Mouse (Mus musculus): Measurements from ENCODE around the gene Ccdc148. TPM values are rescaled to one million over a fixed set of nuclear protein-coding genes. Genes with fewer than 3 reads are reported as not detected.

Ccdc148 gene
- polyA plus RNA-seq, 1 experiment, result 0.27 TPM

DNA sequence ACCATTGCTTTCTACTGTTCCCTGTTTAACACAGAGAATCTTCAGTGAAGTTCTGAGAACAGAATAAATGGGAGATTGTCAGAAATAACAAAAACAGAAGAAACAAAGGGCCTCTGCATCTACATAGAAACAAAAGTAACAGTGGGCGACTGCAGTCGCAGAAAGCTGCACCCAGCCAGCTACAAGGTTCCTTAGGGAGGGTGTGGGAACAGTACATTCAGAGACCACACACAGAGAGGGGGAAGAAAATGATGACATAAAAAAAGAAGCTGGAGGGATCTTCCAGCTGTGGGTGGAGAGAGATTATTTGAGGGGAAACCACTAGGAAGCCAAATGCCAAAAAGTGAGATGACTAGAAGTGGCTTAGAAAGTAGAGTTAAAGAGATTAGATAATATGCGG is 280.6 kb downstream of the Ccdc148 start:
- TF ChIP-seq POLR2A (IDR thresholded peaks at IDR 0.05; ENCODE audit: borderline replicate concordance, low read depth, low read length), result no peak
- TF ChIP-seq CTCF (IDR thresholded peaks at IDR 0.05; ENCODE audit: low read depth, low read length), result no peak
- H3K4me3 ChIP-seq (ENCODE audit: insufficient read depth, low read length), result no peak overlapping the region
- no peaks in the 10 kb centered on the region for H3K4me1 ChIP-seq (ENCODE audit: control insufficient read depth, insufficient read depth, low read length)
- H3K27ac ChIP-seq (ENCODE audit: insufficient read depth, low read depth, low read length), result no peak overlapping the region

DNA sequence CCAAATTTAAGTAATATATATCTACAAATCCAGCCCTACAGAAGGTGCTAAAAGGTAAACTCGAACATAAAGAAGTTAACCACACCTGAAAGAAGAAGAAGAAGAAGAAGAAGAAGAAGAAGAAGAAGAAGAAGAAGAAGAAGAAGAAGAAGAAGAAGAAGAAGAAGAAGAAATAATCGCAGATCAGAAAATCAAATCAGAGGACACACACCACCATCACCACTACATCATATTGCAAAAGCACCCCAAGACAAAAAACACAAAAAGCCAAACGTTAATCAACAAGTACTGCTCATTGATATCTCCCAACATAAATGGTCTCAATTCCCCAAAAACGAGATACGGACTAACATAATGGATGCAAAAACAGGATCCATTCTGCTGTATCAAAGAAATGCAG is 301.3 kb downstream of the Ccdc148 start, which contains the start of gene Gm11099:
Gene Gm11099, plus strand, starts transcription at position 301 of the 400 bp plus-strand sequence.
- H3K4me3 ChIP-seq (ENCODE audit: insufficient read depth, low read length), result no peak within 1 kb of the TSS
- no peak within 1 kb of the TSS for H3K27ac ChIP-seq (ENCODE audit: insufficient read depth, low read depth, low read length)
- TF ChIP-seq POLR2A (IDR thresholded peaks at IDR 0.05; ENCODE audit: borderline replicate concordance, low read depth, low read length), result no peak
- no peak for TF ChIP-seq CTCF (IDR thresholded peaks at IDR 0.05; ENCODE audit: low read depth, low read length)
- no peaks in the 10 kb centered on the region for H3K4me1 ChIP-seq (ENCODE audit: control insufficient read depth, insufficient read depth, low read length)

DNA sequence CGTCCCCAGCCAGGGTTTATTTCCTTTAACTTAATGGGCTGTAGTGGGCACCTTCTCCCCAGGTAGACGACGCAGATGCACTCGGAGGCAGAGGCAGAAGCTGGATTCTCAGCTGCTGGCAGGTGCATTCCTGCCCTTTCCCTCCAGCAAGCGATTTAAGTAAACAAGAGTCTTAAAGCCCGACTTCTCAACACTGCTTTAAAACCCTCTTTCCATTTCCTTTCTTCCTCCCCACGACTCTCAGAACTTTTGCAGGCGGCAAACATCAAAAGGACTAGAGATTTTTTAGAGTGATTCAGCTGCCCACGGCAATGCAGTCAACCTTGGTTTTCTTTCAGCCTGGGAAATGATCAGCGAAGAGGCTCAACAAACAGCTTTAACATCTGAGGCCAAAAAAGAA is 316.0 kb downstream of the Ccdc148 start:
- peaks cover 3% of the 10 kb centered on the region for H3K4me1 ChIP-seq (ENCODE audit: control insufficient read depth, insufficient read depth, low read length)
- no peak overlapping the region for H3K4me3 ChIP-seq (ENCODE audit: insufficient read depth, low read length)
- no peak overlapping the region for H3K27ac ChIP-seq (ENCODE audit: insufficient read depth, low read depth, low read length)
- TF ChIP-seq CTCF (IDR thresholded peaks at IDR 0.05; ENCODE audit: low read depth, low read length) (no peak), POLR2A (IDR thresholded peaks at IDR 0.05; ENCODE audit: borderline replicate concordance, low read depth, low read length) (no peak)

DNA sequence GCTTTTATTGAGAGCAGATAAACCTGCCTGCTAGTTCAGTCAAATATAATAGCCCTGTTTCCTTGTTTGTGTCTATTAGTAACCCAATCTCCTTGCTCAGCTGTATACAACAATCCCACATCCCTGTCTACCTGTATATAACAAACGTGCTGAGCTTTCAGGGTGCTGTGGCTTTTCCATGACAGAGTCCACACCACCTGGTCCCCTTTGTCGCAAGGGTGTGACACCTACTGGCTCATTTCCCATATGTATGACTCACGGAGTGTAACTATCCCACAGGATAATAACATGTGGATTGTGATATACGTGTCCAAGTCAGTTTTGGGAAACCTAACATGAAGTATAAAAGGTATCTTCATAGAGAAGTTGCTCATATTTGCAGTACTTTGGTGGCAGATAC is 318.0 kb downstream of the Ccdc148 start:
- Histone ChIP-seq H3K4me3 (ENCODE audit: insufficient read depth, low read length) (no peak overlapping the region), H3K4me1 (ENCODE audit: control insufficient read depth, insufficient read depth, low read length) (peaks cover 3% of the 10 kb centered on the region), H3K27ac (ENCODE audit: insufficient read depth, low read depth, low read length) (no peak overlapping the region)
- no peak for TF ChIP-seq POLR2A (IDR thresholded peaks at IDR 0.05; ENCODE audit: borderline replicate concordance, low read depth, low read length)
- TF ChIP-seq CTCF (IDR thresholded peaks at IDR 0.05; ENCODE audit: low read depth, low read length), result no peak

DNA sequence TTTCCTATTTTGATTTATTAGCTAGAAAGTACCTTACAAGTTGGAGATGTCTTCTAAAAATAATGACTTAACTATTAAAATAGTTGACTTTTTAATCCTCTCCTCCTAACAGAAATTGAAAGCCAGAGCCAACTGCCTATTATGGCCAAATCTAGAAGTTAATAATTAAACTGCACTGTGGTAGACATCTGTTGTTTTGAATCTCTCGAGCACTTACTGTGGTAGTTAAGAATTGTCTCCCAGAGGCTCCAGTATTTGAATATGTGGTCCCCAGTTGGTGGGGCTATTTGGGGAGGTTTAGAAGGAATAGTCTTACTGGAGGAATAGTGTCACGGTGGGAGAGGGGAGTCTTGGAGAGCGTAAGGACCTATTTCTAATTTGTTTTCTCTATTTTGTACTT is 319.5 kb downstream of the Ccdc148 start:
- Histone ChIP-seq H3K4me3 (ENCODE audit: insufficient read depth, low read length) (no peak overlapping the region), H3K4me1 (ENCODE audit: control insufficient read depth, insufficient read depth, low read length) (peaks cover 3% of the 10 kb centered on the region), H3K27ac (ENCODE audit: insufficient read depth, low read depth, low read length) (no peak overlapping the region)
- no peak for TF ChIP-seq CTCF (IDR thresholded peaks at IDR 0.05; ENCODE audit: low read depth, low read length)
- no peak for TF ChIP-seq POLR2A (IDR thresholded peaks at IDR 0.05; ENCODE audit: borderline replicate concordance, low read depth, low read length)

DNA sequence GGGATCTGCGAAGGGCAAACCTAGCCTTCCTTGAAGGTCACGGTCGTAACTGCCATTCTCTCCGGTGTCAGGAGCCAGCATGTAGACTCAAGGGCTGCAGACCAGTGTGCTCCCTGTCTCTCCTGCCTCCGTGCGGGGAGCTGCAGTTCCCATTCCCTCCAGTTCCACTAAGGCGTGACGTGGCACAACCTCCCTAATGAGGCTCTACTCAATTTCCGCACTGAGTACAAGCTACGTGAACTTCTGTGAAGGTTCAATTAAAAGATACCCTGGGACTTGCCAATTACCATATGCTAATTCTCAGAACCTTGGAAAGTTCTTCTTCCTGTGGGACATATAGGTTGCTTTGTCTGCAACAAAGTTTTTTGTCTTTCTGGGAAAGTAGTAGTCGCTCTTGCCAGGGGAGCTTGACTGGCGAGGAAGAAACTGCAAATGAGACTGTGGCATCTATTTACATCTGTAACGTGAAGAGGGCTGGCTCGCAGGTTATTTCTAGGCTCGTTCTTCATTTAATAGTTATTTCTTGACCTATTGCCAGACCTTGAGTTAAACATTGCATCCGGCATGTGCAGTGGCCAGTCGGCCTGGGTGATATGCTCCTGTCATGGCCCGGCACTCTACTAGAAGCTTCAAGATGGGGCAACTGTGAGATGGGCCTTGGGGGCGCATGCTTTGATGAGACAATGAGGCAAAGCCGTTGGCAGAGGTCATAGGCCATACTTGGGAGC is 328.1 kb downstream of the Ccdc148 start:
- TF ChIP-seq POLR2A (IDR thresholded peaks at IDR 0.05; ENCODE audit: borderline replicate concordance, low read depth, low read length) (no peak), CTCF (IDR thresholded peaks at IDR 0.05; ENCODE audit: low read depth, low read length) (no peak)
- no peaks in the 10 kb centered on the region for H3K4me1 ChIP-seq (ENCODE audit: control insufficient read depth, insufficient read depth, low read length)
- H3K27ac ChIP-seq (ENCODE audit: insufficient read depth, low read depth, low read length), result no peak overlapping the region
- H3K4me3 ChIP-seq (ENCODE audit: insufficient read depth, low read length), result no peak overlapping the region

DNA sequence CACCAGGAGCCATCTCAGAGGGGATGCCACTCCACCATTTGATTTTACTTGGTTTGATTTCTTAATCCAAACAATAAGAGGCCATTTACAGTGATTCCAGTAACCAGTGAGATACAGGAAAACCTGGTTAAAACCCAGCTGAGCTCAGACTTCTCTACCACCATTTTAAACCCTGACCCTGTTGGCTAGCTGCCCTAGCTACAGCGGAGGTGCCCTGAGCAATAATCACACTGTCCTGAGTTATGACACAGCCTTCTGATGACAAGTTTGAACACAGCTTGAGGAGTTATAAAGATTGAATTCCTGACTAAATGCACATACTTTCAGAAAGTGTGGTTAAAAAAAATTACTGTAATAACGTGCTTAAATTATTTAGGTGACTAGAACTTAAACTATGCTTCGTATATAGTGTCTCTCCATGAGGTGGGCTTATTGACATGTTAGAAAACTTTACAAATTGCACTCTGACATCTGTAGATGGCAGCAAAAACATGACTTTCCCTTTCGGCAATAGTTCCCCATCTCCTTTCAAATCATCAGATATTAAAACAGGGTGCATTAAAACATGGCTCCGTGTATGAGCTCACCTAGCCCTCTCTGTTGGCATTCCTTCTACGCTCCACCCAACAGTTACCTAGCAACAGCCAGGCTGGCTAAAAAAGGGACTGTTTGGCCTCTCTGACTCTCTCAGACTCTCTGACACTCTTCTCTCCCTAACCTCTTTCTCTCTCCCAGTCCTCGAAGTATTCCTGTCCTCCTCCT is 330.3 kb downstream of the Ccdc148 start:
- Histone ChIP-seq H3K4me3 (ENCODE audit: insufficient read depth, low read length) (no peak overlapping the region), H3K4me1 (ENCODE audit: control insufficient read depth, insufficient read depth, low read length) (no peaks in the 10 kb centered on the region), H3K27ac (ENCODE audit: insufficient read depth, low read depth, low read length) (no peak overlapping the region)
- TF ChIP-seq POLR2A (IDR thresholded peaks at IDR 0.05; ENCODE audit: borderline replicate concordance, low read depth, low read length) (no peak), CTCF (IDR thresholded peaks at IDR 0.05; ENCODE audit: low read depth, low read length) (no peak)

DNA sequence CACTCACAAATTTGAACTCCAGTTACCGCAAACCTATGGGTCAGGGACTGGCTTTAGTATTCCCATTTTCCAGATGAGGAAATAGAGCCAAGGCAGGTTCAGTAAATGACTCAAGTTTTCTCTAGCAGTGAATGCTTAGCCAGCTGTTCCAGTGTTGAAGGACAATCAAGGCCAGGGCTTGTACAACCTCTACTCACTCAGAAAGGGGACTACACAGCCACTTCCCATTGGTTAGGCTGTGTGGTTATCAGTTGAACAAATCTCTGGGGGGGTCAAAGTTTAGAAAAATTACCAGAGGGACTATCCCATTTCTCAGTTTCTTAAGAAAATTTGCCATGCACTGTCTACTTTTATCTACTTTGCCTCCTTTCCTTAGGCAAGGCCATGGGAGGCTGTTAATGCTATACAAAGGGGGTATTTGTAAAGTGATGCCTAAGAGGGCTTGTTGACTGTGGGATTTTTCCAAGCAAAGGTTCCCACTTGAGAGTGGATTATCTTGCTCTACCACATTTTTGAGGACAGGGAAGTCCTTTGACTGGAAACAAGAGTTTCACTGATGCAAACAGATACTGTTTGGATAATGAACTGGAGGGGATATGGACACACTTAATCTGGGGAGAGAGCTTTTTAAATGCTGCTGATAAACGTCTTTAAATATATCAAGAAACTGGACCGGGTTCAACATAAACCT is 331.4 kb downstream of the Ccdc148 start:
- Histone ChIP-seq H3K27ac (ENCODE audit: insufficient read depth, low read depth, low read length) (no peak overlapping the region), H3K4me1 (ENCODE audit: control insufficient read depth, insufficient read depth, low read length) (no peaks in the 10 kb centered on the region), H3K4me3 (ENCODE audit: insufficient read depth, low read length) (no peak overlapping the region)
- TF ChIP-seq CTCF (IDR thresholded peaks at IDR 0.05; ENCODE audit: low read depth, low read length) (no peak), POLR2A (IDR thresholded peaks at IDR 0.05; ENCODE audit: borderline replicate concordance, low read depth, low read length) (no peak)

DNA sequence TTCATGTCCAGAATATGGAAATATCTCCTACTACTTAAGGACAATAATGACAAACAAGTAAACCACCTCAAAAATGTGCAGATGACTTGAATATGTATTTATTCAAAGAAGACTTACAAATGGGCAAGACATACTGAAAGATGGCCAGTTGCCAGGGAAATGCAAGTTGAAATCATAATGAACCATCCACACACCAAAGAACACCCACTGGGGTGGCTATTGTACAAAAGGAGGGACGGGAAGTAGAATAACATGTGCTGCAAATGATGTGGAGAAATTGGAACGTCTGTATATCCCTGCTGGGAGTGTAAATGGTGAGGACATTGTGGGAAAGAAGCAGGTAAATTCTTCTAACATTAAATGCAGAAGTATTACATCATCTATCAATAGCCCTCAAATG is 347.5 kb downstream of the Ccdc148 start:
- H3K4me3 ChIP-seq (ENCODE audit: insufficient read depth, low read length), result no peak overlapping the region
- H3K4me1 ChIP-seq (ENCODE audit: control insufficient read depth, insufficient read depth, low read length), result peaks cover 13% of the 10 kb centered on the region
- TF ChIP-seq POLR2A (IDR thresholded peaks at IDR 0.05; ENCODE audit: borderline replicate concordance, low read depth, low read length), result no peak
- no peak for TF ChIP-seq CTCF (IDR thresholded peaks at IDR 0.05; ENCODE audit: low read depth, low read length)

DNA sequence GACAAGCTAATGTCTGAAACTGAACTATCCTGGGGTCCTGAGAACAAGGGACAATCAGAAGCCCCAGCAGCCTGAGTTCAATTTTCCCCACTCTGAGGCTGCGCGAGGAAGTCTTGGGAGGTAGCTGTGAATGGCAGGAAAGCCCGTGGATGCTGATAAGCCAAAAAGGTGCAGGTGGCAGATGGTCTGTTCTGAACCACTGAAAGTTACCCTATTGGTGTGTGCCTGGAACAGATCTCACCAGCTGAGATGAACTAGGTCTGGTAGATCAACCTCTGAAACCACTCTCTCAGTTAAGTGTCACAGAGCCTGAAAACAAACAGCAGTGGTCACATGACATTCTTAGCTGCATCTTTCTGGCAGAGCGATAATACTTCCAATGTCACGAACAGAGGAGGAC is 360.9 kb downstream of the Ccdc148 start:
- no peaks in the 10 kb centered on the region for H3K4me1 ChIP-seq (ENCODE audit: control insufficient read depth, insufficient read depth, low read length)
- TF ChIP-seq CTCF (IDR thresholded peaks at IDR 0.05; ENCODE audit: low read depth, low read length), result no peak
- no peak for TF ChIP-seq POLR2A (IDR thresholded peaks at IDR 0.05; ENCODE audit: borderline replicate concordance, low read depth, low read length)
- H3K27ac ChIP-seq (ENCODE audit: insufficient read depth, low read depth, low read length), result no peak overlapping the region

More for the DNA sequence above, 347.5 kb downstream of the Ccdc148 start:
- no peak overlapping the region for H3K27ac ChIP-seq (ENCODE audit: insufficient read depth, low read depth, low read length)

More for the DNA sequence above, 360.9 kb downstream of the Ccdc148 start:
- H3K4me3 ChIP-seq (ENCODE audit: insufficient read depth, low read length), result no peak overlapping the region
